Mouse (Mus musculus): ENCODE measurements at regions not wholly inside any gene's neighbourhood (a gene's known extent, or its start where the extent isn't known, plus 50 kb on each side); places are given as distances from the start of the nearest gene placed in this dataset.

GRCm38 (mm10) chr2:75460419-75460818 is 198.6 kb upstream of the Hnrnpa3 start:
- TF ChIP-seq MEF2A (IDR thresholded peaks at IDR 0.05; ENCODE audit: extremely low read depth, insufficient replicate concordance, low read depth, low read length, poor library complexity, severe bottlenecking) (no peak), CTCF (IDR thresholded peaks at IDR 0.05 in 2 of 3, conservative IDR thresholded peaks at IDR 0.05 in 1 of 3; ENCODE audit: control insufficient read depth in 1 of 3, insufficient read depth in 1 of 3, low read depth in 2 of 3, low read length in 3 of 3, poor library complexity in 1 of 3, severe bottlenecking in 1 of 3) (no peak), UBTF (IDR thresholded peaks at IDR 0.05; ENCODE audit: borderline replicate concordance, insufficient read depth, low read depth, low read length) (no peak), POLR2A (IDR thresholded peaks at IDR 0.05; ENCODE audit: control insufficient read depth in 1 of 2, insufficient read depth in 1 of 2, low read depth in 1 of 2, low read length in 2 of 2, poor library complexity in 1 of 2) (no peak; a peak in 1 of 4 replicates), MAX (IDR thresholded peaks at IDR 0.05; ENCODE audit: low read length) (peak; percentile 77; the same call in 1 of the 2 replicates), ZC3H11A (IDR thresholded peaks at IDR 0.05; ENCODE audit: low read depth, low read length) (no peak), TAL1 (IDR thresholded peaks at IDR 0.05; ENCODE audit: low read length) (no peak), KAT2A (conservative IDR thresholded peaks at IDR 0.05; ENCODE audit: low read depth, low read length) (no peak), GATA1 (IDR thresholded peaks at IDR 0.05; ENCODE audit: low read depth, low read length) (no peak)

Measured in MEL (cell line).